Mouse (Mus musculus) lung, postnatal 0 days (tissue): ENCODE results near the gene Top1.

Experiments
- CTCF ChIP-seq: IDR thresholded peaks from 2 replicates; pipeline ENCODE4 v1.5.1; 2016; ENCODE audit warnings: antibody characterized with exemption, mild to moderate bottlenecking
- EP300 ChIP-seq: IDR thresholded peaks from 2 replicates; pipeline ENCODE4 v1.6.1; 2016; ENCODE audit warnings: antibody characterized with exemption, mild to moderate bottlenecking, control low read depth

- TF ChIP-seq CTCF = no peak
- TF ChIP-seq EP300 = no peak
These were observed 118.7 kb downstream of the Top1 start for GRCm38 (mm10) chr2:160764386-160764785.
